Mouse (Mus musculus) left cerebral cortex, postnatal 36 days (tissue): ENCODE data around the gene Azgp1. TPM values are rescaled to one million over a fixed set of nuclear protein-coding genes. Genes with fewer than 3 reads are reported as not detected.
"Not testable (repeated sequence)": the region's sequence is repeated elsewhere in the genome, so short reads cannot be mapped to it uniquely, and the experiment has no call there.

ENCODE experiments used
- DNase-seq, 2 experiments: peaks; one replicate each; pipeline ENCODE4 v3.0.0; 2021 to 2022; ENCODE audit warnings: low spot score in 2 of 2, mixed read lengths in 1 of 2
- intact Hi-C: fragments of 180-260 bp; cut with DNase I; formaldehyde crosslinking; loops from one replicate; pipeline ENCODE4 v1.15.1; 2025
- total RNA-seq, 2 experiments: library from RNA; stranded (reverse); gene quantifications; 2 replicates each; pipeline ENCODE4 v1.2.3; 2021

The Azgp1 gene
- total RNA-seq, result not detected

DNA sequence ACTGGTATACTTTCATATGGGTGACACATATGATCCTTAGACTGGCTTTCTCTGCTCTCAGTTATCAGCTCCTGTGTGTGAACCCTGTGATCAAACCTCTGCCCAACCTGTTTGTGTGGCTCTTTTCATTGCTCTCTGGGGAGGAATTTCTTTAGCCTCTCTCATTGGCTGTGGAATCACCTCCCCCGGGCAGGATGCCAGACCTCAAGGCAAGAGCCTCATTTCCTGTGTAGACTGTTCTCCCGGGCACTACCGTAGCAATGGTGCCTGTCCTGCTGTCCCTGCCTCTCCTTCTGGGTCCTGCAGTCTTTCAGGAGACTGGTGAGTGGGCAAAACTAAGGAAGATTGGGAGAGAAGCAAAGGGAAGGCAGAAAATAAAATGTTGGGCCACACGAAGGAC, at the start of gene Azgp1:
TSS of gene Azgp1 (plus strand) at position 221 of the 400 bp plus-strand sequence.
- intact Hi-C loops, result no loop called here
- DNase-seq, result no peak

DNA sequence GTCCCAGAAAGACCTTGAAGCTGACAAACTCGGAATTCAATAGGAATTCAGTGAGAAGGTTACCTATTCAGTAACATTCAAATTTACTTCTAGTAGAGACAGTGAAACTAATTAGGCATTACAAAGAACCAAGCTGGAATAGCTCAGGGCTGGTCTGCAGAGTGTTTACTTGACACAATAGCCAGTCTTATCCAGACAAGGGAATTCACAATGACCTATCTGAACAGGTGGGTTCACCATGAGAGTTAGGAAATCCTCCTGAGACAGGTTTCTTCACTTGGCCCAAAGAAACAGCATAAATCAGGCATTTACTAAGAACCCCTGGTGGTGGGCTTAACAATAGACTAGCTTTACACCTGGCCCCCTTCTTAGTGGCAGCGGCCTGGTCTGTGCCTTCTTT, 47.4 kb upstream of the Azgp1 start:
- DNase-seq, intact Hi-C loops: not testable (repeated sequence)

DNA sequence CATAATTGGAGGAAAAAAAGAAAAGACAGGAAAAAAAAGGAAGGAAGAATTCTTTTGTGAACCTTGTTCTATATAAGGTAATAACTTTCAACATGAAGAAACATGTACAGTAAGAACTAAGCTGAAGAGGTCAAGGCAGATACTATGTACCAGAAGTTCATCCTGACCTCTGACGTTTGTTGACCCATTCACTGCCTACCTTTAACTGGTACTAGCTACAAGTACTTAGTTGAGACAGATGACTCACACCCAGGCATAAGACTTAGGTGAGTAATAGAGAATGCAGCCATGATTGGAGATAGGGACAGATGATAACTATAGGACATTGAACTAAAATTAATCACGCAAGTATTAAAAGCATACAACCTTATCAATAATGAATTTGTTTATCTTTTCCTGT, 44.8 kb upstream of the Azgp1 start:
- no peak for DNase-seq
- intact Hi-C loops, result no loop called here

DNA sequence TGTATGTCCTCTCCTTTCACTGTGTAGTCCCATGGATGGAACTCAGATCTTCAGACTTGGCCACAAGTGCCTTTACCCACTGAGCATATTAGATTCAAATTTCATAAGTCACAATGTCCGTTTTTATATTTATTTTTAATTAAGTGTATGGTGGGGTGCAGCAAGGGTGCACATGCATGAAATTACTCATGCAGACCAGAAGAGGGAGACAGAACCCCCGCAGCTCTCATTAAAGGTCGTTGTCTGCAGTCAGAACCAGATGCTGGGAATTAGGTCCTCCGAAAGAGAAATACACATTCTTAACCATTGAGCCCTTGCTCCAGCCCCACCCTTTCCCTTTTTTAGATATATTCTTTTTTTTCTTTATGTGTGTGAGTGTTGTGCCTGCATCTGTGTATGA, 44.1 kb upstream of the Azgp1 start:
- no peak for DNase-seq
- intact Hi-C loops, result no loop called here

- intact Hi-C loops, result no loop called here
Observed at GRCm38 (mm10) chr5:137940948-137941347, 40.4 kb upstream of the Azgp1 start.

DNA sequence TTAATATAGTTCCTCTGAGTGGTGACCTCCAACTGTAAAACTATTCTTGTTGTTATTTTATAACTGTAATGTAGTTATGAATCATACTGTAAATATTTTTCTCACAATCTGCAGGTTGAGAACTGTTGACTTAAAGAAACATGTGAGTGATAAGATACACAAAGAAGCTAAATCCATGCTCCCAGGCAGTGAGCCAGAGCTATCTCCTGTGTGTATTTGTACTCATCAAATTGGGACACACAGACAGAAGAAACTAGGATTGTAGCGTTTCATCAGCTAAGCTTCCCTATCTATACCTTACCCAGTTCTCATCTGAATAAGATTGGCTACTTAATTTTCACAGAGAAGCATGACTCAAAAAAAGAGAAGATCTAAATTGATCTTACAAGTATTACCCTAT, 38.2 kb upstream of the Azgp1 start:
- DNase-seq, result no peak
- intact Hi-C loops, result no loop called here

More at GRCm38 (mm10) chr5:137940948-137941347, 40.4 kb upstream of the Azgp1 start:
- no peak for DNase-seq

DNA sequence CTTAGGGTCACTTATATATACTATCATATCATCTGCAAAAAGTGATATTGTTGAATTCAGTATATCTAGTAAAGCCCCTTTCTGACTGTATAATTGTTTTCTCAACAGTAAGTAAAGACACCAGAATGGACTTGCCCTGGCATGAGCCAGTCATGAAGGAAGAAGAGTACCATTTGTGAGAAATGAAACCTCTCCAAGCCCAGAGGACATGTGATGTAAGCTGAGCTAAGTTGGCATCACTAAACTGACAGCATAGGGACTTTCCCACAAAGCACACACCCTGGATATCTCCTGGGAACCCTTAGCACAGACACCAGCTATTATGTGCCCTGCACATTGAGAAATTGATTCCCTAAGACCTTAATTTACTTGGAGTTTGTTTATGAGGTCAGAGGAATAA, 34.0 kb upstream of the Azgp1 start:
- intact Hi-C loops, result no loop called here
- no peak for DNase-seq

- intact Hi-C loops, result no loop called here
Observed at GRCm38 (mm10) chr5:137951218-137951617, 30.1 kb upstream of the Azgp1 start.

GRCm38 (mm10) chr5:137956404-137956803, 24.9 kb upstream of the Azgp1 start:
- no peak for DNase-seq
- intact Hi-C loops, result no loop called here

More at GRCm38 (mm10) chr5:137951218-137951617, 30.1 kb upstream of the Azgp1 start:
- DNase-seq, result no peak

DNA sequence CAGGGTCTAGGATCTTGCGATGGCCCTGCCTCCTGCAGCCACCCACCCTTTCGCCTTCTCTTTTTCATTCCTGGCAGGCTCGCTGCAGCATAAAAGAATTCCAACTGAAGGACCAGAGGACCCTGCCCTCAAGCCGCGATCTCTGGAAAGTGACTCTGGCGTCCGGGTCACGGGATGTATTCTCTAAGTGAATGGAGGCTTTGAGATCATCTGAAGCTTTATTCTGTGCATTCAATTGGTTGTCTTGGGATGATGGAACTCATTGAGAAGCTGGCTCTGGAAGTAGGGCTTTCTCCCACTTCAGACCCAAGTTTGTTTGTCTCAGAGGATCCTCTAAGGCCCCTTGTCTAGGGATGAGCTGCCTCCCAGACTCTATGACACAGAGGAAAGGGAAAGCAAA, 18.4 kb upstream of the Azgp1 start, which contains the start of gene Gjc3:
TSS of gene Gjc3 (minus strand) at position 154 of the 400 bp plus-strand sequence.
- intact Hi-C loops, result no loop called here
- no peak for DNase-seq

DNA sequence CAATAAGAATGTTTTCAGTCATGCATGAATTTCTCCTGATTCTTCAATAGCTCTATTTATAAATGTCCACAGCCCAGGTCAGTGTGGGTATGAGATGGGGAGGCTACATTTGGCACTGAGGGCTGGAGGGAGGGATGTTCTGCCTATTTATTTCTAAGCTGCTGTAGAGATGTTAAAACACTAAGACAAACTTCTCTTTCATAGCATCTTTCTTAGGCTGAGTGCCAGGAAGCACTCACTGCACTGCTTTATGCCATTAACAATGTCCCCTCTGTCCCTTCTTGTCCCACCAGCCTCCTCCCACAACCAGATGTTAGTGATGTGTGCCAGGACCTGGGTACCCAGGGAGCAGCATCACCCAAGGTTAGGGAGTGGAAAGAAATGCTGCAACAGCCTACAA, 14.8 kb upstream of the Azgp1 start:
- intact Hi-C loops, result no loop called here
- no peak for DNase-seq

DNA sequence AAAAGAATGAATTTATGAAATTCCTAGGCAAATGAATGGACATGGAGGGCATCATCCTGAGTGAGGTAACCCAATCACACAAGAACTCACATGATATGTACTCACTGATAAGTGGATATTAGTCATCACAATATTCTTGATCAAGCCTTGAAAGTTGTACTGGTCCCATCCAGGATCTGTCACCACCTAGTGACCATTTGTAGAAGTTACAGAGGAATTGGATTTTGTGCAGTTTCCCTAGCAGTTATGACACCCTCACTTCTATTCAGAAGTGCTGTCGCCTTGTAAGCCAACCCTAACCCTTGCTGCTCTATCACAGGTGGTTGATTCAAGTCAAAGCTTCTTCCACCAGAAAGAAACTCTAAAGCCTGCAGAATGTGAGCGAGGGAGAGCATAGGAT, 8.2 kb upstream of the Azgp1 start:
- no peak for DNase-seq
- intact Hi-C loops, result loop anchor here (5.0 kb wide), 2 partner anchors 71 to 86 kb away; no protein-coding TSS in a partner anchor

DNA sequence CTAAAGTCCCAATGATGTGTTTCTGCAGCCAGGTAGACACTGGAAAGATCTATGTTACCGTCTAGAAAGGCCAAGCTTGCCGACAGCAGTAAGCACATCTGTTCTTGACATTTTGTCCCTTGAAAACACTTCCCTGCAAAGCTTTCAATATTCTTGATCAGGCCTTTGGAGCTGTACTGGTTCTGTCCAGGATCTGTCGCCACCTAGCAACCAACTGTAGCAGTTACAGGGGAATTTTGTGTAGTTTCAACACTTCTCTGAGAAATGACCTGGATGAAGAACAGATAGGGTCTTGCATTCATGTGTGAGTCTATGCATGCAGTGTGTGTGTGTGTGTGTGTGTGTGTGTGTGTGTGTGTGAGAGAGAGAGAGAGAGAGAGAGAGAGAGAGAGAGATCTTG, 7.6 kb upstream of the Azgp1 start:
- intact Hi-C loops, result loop anchor here (5.0 kb wide), 2 partner anchors 71 to 86 kb away; no protein-coding TSS in a partner anchor
- no peak for DNase-seq

DNA sequence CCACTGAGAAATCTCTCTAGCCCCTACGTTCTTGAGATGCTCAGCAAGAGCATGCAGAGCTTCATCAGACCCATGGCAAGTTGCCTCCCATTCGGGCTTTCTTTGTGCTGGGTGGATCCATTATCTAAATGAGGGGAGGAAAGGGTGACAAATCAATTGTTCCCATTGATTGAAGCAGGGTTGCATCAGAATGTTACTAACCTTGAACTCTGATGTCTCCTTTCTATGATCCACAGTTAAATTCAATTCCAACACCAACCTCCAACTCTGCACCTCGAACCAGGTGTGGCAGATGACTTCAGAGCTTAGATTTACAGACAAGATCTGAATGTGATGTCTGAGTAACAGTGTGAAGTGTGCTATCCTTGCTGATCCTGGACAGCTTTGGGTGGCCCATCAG, 6.6 kb upstream of the Azgp1 start:
- DNase-seq, result no peak
- intact Hi-C loops, result loop anchor here (5.0 kb wide), 2 partner anchors 72 to 87 kb away; no protein-coding TSS in a partner anchor

DNA sequence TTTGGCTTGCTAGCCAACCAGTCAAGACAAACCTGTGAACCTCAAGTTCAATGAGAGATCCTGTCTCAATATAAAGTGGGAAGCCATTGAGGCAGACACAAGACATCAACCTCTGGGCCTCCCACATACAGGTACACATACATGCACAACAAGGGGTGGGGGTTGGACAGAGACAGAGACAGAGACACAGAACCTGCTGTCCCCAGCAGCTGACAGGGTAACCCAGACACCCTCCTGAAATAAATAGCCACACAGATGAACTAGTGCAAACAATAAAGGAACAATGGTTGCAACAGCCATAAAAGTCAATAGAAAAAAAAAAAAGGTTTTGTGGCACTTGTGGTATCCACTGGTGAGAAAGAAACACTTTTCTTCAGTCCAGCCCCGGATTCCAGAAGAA, 5.9 kb upstream of the Azgp1 start:
- no peak for DNase-seq
- intact Hi-C loops, result no loop called here

DNA sequence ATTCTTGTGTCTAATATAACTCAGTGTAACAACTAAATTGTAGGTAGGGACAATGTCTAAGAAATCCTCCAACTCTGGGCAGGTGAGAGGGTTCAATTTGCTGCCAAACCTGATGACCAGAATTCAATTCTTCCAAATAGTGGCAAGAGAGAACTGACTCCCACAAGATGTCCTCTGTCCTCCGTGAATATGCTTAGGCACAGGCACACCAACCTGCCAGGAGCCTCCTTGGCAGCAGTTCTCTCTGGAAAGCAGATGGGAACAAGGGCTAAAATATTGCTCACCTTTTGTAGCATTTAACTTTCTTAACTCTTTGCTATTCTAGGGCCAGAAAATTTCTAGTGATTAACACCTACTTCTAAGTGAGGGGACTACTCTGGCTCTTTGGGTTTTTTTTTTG, 4.0 kb upstream of the Azgp1 start:
- intact Hi-C loops, result no loop called here

GRCm38 (mm10) chr5:137979081-137979480, 2.2 kb upstream of the Azgp1 start:
- intact Hi-C loops, result no loop called here
- DNase-seq, result no peak

More for the DNA sequence above, 4.0 kb upstream of the Azgp1 start:
- no peak for DNase-seq

- intact Hi-C loops, result no loop called here
Observed at GRCm38 (mm10) chr5:137986351-137986750, 5.0 kb downstream of the Azgp1 start.

GRCm38 (mm10) chr5:138009437-138009836, 28.1 kb downstream of the Azgp1 start:
- no peak for DNase-seq
- intact Hi-C loops, result no loop called here

More at GRCm38 (mm10) chr5:137986351-137986750, 5.0 kb downstream of the Azgp1 start:
- DNase-seq, result no peak

GRCm38 (mm10) chr5:138012382-138012781, 31.1 kb downstream of the Azgp1 start:
- DNase-seq, result no peak
- intact Hi-C loops, result no loop called here

DNA sequence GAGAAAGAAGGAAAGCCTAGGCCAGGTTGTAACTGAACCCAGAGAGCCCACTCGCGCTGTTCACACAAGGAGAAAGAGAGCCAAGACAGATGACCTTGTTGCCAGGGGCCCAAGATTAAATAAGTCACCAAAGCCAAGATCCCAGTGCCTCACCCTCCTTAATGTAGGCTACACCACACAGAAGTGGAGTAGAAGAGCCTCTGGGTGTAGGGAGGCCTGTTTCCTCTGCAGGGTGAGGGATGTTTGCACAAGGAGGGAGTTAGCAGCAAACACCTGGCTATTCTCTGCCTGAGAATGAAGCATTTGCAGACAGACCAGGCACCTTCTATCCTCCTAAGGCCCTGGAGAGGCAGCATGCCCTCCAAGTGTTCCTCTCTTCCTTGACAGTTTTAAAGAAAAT, 35.2 kb downstream of the Azgp1 start:
- no peak for DNase-seq
- intact Hi-C loops, result no loop called here

DNA sequence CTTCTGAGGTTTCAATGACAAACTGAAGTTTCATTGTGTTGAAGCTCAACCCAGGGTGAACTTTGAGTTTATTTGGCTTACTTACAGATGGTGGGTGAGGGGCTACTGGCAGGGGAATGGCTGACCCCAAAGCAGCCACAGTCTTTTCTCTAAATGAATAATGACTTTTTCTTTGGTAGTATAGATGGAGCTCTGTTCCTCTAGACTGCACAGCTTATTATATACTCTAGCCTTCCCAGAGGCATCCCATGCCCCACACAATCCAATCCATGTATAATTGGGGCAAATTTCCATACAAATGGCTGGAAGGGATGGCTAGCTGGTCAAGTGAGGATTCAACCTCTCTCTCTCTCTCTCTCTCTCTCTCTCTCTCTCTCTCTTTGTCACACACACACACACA, 35.7 kb downstream of the Azgp1 start:
- intact Hi-C loops, result no loop called here
- DNase-seq, result no peak
